Mouse (Mus musculus) thymus, postnatal 0 days (tissue): ENCODE results near the gene Gm49027. TPM values are rescaled to one million over a fixed set of nuclear protein-coding genes. Genes with fewer than 3 reads are reported as not detected.

Source experiments
- DNase-seq: peaks from one replicate; pipeline ENCODE4 v3.0.0-alpha.2; 2015; ENCODE audit warnings: low spot score
- microRNA-seq: library from miRNA; unstranded; fragments of <30 nt; microRNA quantifications from one replicate; pipeline ENCODE4, GENCODE M21; 2016; ENCODE audit warnings: borderline number of aligned reads
- polyA plus RNA-seq: library from polyadenylated mRNA; unstranded; fragments of >200 nt; fragmentation: Nextera tagmentation; extraction: Ambion mirVana; gene quantifications from 2 replicates; pipeline ENCODE4 v1.2.1, GENCODE M21; 2015

Gm49027 gene
- polyA plus RNA-seq, 1 experiment from 2014 or later, result 0.21 TPM

DNA sequence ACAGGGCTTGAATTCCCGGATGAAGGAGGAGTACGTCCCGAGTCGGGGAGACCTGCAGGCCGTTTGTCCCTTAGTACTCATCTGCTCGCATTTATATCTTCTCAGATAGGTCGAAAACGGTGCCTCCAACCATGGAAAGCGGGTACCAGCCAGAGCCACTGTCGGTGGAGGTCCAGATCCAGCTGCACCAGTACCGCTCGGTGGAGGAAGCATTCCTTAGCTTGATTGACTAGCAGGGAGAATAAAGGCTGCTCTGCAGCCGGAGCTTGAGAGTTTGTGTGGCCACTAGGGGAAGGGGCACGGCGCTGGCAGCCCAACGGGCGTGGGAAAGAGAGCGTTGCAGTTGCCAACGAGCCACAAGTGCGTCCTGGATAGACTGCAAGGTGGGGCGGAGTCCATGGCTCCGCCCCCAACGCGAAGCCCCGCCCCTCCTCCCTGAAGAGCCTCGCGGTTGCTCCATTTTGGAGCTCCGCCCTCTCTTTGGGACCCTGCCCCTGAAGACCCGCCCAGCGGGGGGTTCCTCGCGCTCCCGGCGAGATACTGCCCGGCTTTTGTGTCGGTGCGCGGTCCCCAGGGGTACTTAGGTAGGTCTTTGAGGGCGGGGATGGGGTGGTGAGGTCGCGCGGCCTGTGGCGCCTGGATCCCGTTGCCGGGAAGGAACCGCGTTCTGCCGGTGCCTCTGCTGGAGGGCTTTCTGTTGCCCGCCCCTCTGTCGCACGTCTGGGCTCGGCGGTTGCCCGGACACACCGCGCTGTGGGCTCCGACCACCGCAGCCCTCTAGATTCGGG is 17.2 kb downstream of the Gm49027 start:
- DNase-seq, result peak; percentile 94

GRCm38 (mm10) chr5:123501973-123502372 is 23.3 kb downstream of the Gm49027 start:
- no peak for DNase-seq

DNA sequence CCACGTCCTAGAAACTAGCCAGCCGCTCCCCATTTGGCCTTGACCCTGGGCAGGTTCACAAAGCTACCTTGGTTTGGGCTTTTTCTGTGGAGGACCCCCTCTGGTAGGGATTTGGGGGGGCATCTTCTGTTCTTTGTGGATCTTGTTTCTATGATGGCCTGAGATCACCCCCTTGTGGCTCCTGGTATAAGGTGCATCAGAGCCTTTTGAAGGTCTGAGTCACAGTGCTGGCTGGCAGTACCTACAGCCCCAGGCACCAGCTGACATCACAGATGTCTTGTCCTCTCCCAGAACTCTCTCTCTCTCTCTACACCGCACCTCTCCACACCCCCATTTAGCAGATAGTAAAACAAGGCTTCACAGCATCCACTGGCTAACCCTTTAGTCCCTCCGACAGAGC is 25.6 kb downstream of the Gm49027 start:
- DNase-seq, result peak; percentile 64

DNA sequence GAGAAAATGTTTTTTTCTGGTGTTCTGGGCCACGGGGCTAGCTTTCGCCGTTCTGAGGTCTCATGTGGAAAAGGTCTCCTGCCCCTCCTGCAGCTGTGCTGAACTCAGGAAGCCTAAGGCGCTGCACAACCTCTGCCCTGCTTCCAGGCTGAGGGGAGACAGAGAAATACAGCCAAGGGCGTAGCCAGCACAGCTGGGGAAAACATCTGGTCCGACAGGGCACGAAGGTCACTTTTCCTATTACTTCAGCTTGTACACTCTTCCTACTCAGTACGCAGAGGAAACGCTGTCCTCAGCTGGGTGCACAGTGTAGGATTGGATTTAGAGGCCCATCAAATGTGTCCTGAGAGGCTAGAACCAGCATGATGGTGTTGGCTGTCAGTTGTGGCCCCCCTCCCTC is 35.4 kb downstream of the Gm49027 start:
- no peak for DNase-seq

DNA sequence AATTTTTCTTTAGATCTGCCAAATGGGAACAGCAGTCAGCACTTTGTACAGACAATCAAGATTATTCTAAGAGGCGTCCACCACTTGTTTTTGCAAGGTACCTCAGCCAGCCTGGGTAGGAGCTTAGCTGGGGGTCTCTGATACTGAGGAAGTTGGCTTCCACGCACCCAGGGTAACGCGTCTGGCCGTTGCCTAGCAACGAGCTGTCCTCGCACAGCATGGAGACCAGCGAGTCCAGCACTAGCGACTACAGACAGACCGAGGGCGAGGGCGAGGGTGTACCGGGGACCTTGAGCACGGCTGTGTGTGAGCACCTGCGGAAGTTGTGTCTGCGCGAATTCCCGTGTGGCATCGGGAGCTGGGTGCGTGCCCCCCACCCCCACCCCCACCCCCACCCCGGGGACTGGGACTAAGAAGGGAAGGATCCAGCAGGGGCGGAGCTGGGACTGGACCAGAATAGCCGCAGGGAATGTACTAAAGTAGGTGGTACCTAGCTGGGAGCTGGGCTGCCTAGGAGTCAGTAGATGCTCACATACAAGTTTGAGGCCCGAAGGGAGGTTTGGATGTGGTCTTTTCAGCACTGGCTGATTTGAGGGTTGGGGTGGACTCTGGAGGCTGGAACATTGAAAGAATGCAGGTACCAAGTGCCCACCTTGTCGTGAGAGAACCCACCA is 36.0 kb downstream of the Gm49027 start, which contains the start of the genes Lrrc43 and Il31:
TSS of gene Lrrc43 (plus strand) at position 194 of the 674 bp plus-strand sequence.
TSS of gene Il31 (minus strand) at position 378 of the 674 bp plus-strand sequence.
- DNase-seq, result peak; percentile 20

DNA sequence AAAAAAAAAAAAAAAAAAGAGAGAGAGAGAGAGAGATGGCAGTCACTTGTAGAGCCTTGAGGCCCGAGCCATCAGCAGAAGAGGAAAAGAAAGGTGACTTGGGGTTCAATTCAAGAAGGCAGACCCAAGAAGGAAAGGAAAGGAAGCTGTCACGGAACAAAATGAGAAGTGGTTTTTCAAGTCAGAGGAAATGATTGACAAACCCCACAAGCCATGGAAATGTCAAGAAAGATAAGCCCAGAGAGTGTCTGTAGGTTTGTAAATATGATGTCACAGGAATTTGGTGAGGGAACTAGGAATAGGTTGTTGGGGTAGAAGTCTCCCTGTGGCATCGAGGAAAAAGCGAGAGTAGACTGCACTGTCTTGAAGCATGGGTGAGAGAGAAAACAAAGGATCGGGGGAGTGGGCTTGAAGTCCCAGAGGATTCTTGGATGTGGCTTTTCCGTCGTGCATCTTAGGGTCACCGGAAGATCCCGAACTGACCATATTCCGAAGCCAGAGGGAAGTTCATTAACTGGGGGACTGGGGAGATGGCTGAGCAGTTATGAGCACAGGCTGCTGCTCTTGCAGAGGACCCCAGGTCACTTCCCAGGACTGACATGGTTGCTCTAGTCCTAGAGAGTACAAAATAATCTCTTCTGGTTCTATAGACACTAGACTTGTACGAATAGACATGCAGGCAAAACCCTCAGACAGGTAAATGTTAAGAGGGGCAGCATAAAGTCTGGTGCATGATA is 37.5 kb downstream of the Gm49027 start:
- no peak for DNase-seq

DNA sequence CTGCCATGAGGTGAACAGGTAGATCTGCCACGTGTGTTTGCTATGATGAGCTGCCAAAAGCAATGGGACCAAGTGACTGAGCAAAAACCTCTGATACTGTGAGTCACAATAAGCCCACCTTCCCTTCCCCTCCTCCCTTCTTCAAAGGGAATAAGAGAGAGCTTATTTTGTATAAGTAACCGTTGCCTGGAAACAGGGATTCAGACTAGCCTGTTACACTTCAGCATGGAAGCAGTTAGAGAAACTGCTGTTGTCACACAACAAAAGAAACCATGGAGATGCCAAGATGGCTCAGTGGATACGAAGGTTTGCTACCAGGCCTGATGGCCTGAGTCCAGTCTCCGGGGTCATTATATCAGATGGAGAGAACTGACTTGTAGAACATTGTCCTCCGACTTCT is 51.5 kb downstream of the Gm49027 start:
- DNase-seq, result no peak

GRCm38 (mm10) chr5:123470784-123471400 is 54.4 kb downstream of the Gm49027 start:
- DNase-seq, result peak; percentile 33

DNA sequence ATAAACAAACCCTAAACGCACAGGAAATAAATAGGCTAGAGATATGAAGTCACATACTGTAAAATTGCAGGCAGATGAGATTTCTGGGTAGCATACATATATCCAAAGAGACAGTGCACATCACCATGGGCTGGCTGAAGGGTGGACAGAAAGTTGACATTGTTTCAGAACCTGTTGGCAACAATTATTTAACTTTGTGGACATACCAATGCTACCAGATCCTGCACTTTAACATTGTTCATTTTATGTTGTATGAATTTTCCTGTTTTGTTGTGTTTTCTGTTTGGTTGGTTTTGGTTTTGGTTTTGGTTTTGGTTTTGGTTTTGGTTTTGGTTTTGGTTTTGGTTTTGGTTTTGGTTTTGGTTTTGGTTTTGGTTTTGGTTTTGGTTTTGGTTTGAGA is 60.6 kb downstream of the Gm49027 start:
- DNase-seq, result no peak

Small RNA genes within 50 kb of the gene (microRNA-seq; reads per million reads assigned to microRNA genes)
- 1.2 reads per million for gene Mir7647

Other genes with a start within 250 kb of the Gm49027 start
- 17.6 and 21.5 TPM in 2 replicates for gene Bcl7a, start 181.7 kb downstream of the Gm49027 start, polyA plus RNA-seq
- 7.3 and 8.2 TPM in 2 replicates for gene Mlxip, start 130.7 kb downstream of the Gm49027 start, polyA plus RNA-seq
- gene Lrrc43, start 36.2 kb downstream of the Gm49027 start, polyA plus RNA-seq, result 0.09 and 0.10 TPM in 2 replicates
- 0.17 and 0.49 TPM in 2 replicates for gene Il31, start 36.0 kb downstream of the Gm49027 start, polyA plus RNA-seq
- gene B3gnt4, start 15.0 kb downstream of the Gm49027 start, polyA plus RNA-seq, result 0.42 and 0.48 TPM in 2 replicates
- 131 and 139 TPM in 2 replicates for gene Diablo, start 1.3 kb downstream of the Gm49027 start, polyA plus RNA-seq
- 20.7 and 23.0 TPM in 2 replicates for gene Vps33a, start 47.5 kb upstream of the Gm49027 start, polyA plus RNA-seq
- gene Clip1, start 159.1 kb upstream of the Gm49027 start, polyA plus RNA-seq, result 30.6 and 33.7 TPM in 2 replicates
- gene Zcchc8, start 195.6 kb upstream of the Gm49027 start, polyA plus RNA-seq, result 83.8 and 86.3 TPM in 2 replicates
- gene Rsrc2, start 223.9 kb upstream of the Gm49027 start, polyA plus RNA-seq, result 129 and 144 TPM in 2 replicates
- 16.2 and 18.2 TPM in 2 replicates for gene Kntc1, start 224.2 kb upstream of the Gm49027 start, polyA plus RNA-seq